Mouse (Mus musculus): Measurements from ENCODE around the gene Kmt2a.

Gene Kmt2a

DNA sequence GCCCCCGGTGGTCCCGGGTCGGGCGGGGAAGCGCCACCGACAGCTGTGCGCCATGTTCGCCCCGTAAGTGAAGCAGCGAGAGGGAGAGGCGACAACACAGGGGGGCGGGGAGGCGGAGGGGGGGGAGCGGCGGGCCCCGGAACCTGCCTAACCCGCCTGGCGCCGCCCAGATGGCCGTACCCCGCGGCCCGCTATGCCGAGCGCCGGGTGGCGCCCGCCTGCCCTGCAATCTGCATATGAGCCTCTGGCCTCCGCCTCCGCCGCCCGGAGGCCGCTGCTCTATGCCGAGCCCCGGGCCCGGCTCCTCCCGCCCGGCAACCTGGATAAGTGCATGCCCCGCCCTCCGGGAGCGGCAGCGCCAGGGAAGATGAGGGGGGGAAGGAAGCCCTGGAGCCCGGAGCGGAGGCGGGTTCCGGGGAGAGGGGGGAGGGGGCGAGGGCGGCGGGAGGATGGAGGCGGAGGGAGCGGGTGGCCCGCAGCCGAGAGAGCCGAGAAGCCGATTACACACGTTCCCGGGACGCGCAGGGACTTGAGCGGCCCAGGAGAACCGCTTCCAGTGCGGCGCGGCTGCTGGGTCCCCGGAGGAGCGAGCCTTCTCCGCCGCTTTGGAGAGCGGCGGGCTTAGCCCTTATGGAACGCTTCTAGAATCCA lies at the start of gene Kmt2a:
Gene Kmt2a (minus strand): TSS at position 76 of the 651 bp plus-strand sequence.
- DNase-seq (ENCODE audit: low spot score), result peak; percentile 98

DNA sequence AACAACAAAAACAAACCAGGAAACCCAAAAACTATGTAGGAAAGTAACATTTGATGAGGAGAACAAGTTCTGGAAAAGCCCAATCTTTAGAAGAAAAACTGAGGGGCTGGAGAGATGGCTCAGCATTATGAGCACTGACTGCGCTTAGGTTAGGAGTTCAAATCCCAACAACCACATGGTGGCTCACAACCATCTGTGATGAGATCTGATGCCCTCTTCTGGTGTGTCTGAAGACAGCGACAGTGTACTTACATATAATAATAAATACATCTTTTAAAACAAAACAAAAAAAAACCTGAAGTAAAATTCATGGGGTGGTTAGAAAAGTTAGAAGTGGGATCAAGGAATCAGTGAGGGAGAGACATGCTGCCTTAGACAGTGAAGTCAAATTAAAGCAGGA lies 40.4 kb upstream of the Kmt2a start:
- DNase-seq (ENCODE audit: low spot score), result no peak

- no peak for DNase-seq (ENCODE audit: low spot score)
Observed at GRCm38 (mm10) chr9:44921123-44921468, 40.0 kb upstream of the Kmt2a start.

- peak; percentile 99 for DNase-seq (ENCODE audit: low spot score)
Observed at GRCm38 (mm10) chr9:44920374-44921122, 39.5 kb upstream of the Kmt2a start, which contains the start of gene Atp5l. Atp5l (minus strand) TSS chr9:44920742.

DNA sequence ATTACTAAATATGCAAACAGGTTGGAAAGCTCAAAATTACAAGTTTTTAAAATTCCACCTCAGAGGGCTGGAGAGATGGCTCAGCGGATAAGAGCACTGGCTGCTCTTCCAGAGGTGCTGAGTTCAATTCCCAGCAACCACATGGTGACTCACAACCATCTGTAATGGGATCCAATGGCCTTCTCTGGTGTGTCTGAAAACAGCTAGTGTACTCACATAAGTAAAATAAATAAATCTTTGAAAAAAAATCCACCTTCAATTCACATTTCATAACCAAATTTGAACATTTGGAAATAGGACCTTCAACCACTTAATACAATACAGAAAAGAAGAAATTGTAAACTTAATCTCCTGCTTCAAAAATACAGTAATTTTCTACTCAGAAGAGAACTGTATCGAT lies 38.5 kb upstream of the Kmt2a start:
- no peak for DNase-seq (ENCODE audit: low spot score)

DNA sequence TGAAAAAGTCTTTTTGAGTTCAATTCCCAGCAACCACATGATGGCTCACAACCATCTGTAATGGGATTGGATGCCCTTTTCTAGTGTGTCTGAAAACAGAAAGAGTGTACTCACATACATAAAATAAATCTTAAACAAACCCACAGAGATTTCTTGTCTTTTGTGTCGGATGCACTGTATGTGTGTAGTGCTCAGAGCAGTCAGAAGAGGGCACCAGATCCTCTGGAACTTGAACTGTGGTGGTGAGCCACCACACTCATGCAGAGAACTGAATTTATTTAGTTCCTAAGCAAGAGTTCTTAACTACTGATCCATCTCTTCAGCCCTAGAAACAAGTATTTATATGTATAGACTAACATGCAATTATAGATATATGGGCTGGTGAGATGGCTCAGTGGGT lies 35.1 kb upstream of the Kmt2a start:
- peak; percentile 43 for DNase-seq (ENCODE audit: low spot score)

DNA sequence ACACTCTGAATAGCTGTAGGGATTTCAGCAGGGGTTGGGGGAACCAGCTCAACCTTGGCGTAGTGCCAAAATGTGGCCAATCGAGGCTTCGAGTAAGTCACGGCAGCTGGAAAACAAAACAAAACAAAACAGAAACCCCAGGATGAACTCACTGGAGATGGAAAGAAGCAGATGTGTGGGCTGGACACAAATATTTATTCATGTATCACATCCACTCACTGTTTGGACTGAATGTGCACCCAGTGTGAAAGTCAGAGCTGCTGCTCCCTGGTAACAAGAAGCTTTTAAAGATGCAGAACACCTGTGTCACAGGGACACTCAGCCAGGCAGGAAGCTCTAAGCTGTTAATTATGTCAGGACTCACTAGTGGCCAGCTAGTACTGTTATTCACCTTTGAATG lies 33.6 kb upstream of the Kmt2a start:
- no peak for DNase-seq (ENCODE audit: low spot score)

DNA sequence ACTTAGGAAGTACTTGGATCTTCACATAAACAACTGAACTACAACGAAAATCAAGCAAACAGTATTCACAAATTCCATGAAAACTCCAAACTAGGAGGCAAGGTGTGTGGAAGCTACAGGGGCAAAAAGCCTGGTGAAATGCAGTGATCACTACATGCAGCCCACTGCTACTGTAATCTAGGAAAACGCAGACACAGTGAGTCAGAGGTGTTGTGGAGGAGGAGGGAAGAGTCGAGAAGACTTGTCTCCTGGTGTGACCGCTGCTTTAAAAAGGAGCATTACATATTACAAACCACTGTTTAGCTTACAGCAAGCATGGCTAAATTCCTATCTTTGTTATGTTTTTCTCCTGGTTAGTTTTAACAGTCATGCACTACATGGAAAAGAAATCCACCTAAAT lies 30.3 kb upstream of the Kmt2a start:
- DNase-seq (ENCODE audit: low spot score), result no peak

- no peak for DNase-seq (ENCODE audit: low spot score)
Observed at GRCm38 (mm10) chr9:44905620-44906019, 24.5 kb upstream of the Kmt2a start.

DNA sequence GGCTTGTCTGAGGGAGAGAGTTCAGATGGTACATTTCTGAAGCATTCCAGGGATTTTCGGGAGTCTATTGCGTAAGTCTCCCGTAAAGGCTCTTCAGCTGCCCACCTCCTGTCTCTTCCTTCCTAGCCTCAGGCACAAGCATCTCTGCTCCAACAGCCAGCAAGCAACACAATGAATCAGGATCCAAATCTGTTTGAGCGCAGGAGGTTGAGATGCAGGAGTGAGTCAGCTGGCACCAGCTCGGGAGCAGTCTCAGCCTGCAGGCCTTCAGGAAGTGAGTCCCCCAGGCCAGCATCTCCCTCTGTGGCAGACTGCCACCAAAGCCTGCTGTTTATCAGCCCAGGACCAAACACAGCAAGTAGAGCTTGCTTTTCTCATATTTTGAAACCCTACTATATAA lies 23.9 kb upstream of the Kmt2a start:
- no peak for DNase-seq (ENCODE audit: low spot score)

- no peak for DNase-seq (ENCODE audit: low spot score)
Observed at GRCm38 (mm10) chr9:44903856-44904255, 22.8 kb upstream of the Kmt2a start.

- DNase-seq (ENCODE audit: low spot score), result peak; percentile 11
Observed at GRCm38 (mm10) chr9:44900402-44900801, 19.3 kb upstream of the Kmt2a start.

- DNase-seq (ENCODE audit: low spot score), result no peak
Observed at GRCm38 (mm10) chr9:44899716-44900115, 18.6 kb upstream of the Kmt2a start.

GRCm38 (mm10) chr9:44897024-44897423 lies 15.9 kb upstream of the Kmt2a start:
- DNase-seq (ENCODE audit: low spot score), result no peak

DNA sequence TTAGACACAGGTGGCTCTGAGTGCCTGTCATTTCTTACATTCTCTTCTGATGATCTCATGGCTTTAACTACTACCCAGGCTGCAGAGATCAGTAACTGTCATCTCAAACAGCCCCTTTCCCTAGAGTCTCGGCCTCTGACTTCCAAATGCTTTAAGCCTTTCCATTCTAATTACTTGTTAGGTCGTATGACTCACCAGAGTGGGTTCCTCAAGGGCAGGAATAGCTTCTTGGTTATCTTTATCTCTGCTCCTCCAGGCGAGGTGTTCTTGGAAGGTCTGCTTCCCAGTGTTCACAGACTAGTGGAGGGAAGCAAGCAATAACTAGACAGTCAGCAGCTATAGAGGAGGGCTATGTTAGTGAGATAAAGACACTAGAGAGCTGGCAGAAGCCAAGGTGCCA lies 11.6 kb upstream of the Kmt2a start:
- no peak for DNase-seq (ENCODE audit: low spot score)

- no peak for DNase-seq (ENCODE audit: low spot score)
Observed at GRCm38 (mm10) chr9:44891210-44891609, 10.1 kb upstream of the Kmt2a start.

- DNase-seq (ENCODE audit: low spot score), result no peak
Observed at GRCm38 (mm10) chr9:44890122-44890521, 9.0 kb upstream of the Kmt2a start.

DNA sequence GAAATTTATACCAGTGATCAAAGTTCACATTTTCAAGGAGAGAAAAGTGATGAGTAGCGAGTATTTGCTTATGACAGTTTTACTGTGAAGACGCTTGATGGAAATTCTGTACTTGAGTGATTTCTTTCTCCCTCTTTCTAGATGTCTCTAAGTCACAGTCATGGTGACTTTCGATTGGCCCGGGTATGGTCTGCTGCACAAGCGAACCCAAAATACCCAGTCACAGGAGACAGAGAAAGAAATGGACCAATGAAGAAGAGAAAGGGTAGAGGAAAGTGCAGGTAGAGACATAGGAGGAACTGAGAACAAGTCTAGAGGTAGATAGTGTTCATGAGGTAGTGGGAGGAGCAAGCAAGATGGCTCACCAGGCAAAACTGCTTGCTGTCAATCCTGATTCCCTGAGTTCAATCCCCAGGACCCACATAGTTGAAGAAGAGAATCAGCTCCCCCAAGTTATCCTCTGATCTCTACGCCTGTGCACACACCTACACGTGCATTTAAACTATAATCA lies 7.1 kb upstream of the Kmt2a start:
- no peak for DNase-seq (ENCODE audit: low spot score)

DNA sequence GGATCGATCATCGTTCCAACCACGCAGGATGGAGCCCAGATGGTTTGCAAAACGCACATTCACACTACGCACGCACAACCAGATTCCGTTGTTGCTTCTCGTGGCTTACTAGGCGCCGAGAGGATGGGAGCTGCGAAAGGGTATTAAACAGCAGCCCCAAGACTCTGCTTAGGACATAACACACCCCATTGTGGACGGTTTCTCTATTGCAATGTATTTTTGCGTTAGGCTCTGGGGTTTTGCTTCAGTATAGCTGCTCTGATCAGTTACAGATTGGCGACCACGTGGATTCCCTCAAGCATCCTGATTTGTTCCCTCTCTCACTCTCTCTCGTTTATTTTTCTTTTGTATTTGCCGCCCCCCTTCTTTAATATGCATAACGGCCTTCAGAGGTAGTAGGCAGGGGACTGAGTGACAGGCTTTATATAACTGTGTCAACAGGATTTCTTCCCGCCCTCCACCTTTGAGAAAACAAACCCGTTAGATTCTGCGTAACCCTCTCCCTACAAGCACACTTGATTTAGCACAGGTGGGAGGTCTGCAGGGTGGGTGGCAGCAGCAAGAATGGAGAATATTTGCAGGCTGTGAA lies 2.0 kb upstream of the Kmt2a start:
- DNase-seq (ENCODE audit: low spot score), result peak; percentile 58

- DNase-seq (ENCODE audit: low spot score), result peak; percentile 71
Observed at GRCm38 (mm10) chr9:44882436-44882980, 1.4 kb upstream of the Kmt2a start.

- peak; percentile 88 for DNase-seq (ENCODE audit: low spot score)
Observed at GRCm38 (mm10) chr9:44881941-44882435, 892 bp upstream of the Kmt2a start.

GRCm38 (mm10) chr9:44880309-44881081 lies 601 bp downstream of the Kmt2a start:
- peak; percentile 34 for DNase-seq (ENCODE audit: low spot score)
